Mouse (Mus musculus): ENCODE data around the gene Cited4. TPM values are rescaled to one million over a fixed set of nuclear protein-coding genes. Genes with fewer than 3 reads are reported as not detected.
A peak's percentile ranks its signal among the peaks of the same experiment; 100 is the strongest.

Gene Cited4
- polyA plus RNA-seq (2015; fragmentation: Nextera tagmentation; extraction: Ambion mirVana): 29.8 and 31.8 TPM in 2 replicates

DNA sequence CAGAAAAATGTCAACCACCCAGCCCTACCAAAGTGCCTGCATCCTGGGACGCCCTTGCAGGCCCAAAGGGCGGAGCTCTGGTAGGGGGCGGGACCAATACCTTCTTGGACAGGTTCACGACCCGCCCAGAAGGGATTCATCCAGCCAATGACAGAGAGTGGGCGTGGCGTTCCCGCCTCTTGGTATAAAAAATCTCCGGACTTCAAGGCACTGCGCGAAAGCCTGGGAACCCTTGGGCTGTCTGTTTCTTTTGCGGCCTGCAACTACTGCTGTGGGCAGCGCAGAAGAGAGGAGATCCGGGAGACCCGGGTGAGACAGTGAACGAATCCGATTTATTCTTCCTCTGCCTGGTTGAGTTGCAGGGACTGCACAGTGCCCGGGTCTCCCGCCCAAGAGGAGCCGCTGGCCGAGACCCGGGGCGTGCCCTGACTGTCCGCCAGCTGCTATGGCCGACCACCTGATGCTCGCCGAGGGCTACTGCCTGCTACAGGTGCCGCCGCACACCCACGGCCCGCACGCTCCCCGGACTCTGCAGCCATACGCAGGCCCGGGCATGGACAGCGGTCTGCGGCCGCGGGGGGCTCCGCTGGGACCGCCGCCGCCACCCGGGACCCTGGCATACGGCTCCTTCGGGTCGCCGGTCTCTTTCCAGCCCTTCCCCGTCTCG lies at the start of gene Cited4:
Gene Cited4, plus strand, starts transcription at position 215 of the 667 bp plus-strand sequence.
- WGBS: under 1% methylated on average over 50 of the region's 50 CpGs
- no peaks in the 10 kb centered on the region for H3K9me3 ChIP-seq (ENCODE audit: control insufficient read depth, low read length)
- no peaks in the 10 kb centered on the region for H3K36me3 ChIP-seq (ENCODE audit: control insufficient read depth, insufficient read depth, low read length)
- peak within 1 kb of the TSS; percentile 100 for H3K4me2 ChIP-seq (replicated peaks; ENCODE audit: low read depth)
- peak within 1 kb of the TSS; percentile 71 for H3K9ac ChIP-seq (ENCODE audit: low read length)
- no peaks in the 10 kb centered on the region for H3K27me3 ChIP-seq (ENCODE audit: control insufficient read depth, insufficient read depth, low read length)
- DNase-seq (ENCODE audit: low spot score) (peak; percentile 98), ATAC-seq (ENCODE audit: low FRiP score, low TSS enrichment) (peak; percentile 93)
- H3K4me1 ChIP-seq (replicated peaks; ENCODE audit: control insufficient read depth, insufficient read depth): no peaks in the 10 kb centered on the region
- peak within 1 kb of the TSS; percentile 79 for H3K27ac ChIP-seq (replicated peaks)
- peak within 1 kb of the TSS; percentile 59 for H3K4me3 ChIP-seq (ENCODE audit: low read depth, low read length)
- TF ChIP-seq EP300 (optimal IDR thresholded peaks at IDR 0.05): no peak

DNA sequence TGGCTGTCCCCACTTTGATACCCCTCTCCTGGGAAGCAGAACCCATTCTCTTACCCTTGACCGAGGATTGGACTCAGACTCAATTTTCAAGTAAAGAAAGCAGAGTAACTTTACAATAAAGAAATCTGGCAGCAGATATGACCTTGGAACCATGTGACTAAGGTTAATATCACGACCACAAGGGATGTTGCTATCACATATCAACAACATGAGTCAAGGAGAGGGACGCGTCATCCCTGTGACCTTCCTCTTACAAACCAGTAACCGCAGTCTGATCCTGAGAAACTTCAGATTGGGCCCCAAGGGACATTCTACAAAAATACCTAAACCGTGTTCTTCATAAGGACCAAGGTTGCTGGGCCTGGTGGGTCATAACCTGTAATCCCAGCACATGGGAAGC lies 38.6 kb upstream of the Cited4 start:
- no peaks in the 10 kb centered on the region for H3K36me3 ChIP-seq (ENCODE audit: control insufficient read depth, insufficient read depth, low read length)
- H3K4me1 ChIP-seq (replicated peaks; ENCODE audit: control insufficient read depth, insufficient read depth): no peaks in the 10 kb centered on the region
- H3K9ac ChIP-seq (ENCODE audit: low read length): no peak overlapping the region
- H3K27me3 ChIP-seq (ENCODE audit: control insufficient read depth, insufficient read depth, low read length): no peaks in the 10 kb centered on the region
- no peak overlapping the region for H3K4me3 ChIP-seq (ENCODE audit: low read depth, low read length)
- H3K9me3 ChIP-seq (ENCODE audit: control insufficient read depth, low read length): no peaks in the 10 kb centered on the region
- 81% methylated on average over 6 of the region's 6 CpGs for WGBS
- no peak for DNase-seq (ENCODE audit: low spot score)
- no peak for ATAC-seq (ENCODE audit: low FRiP score, low TSS enrichment)
- TF ChIP-seq CTCF (IDR thresholded peaks at IDR 0.05; ENCODE audit: low read depth): no peak
- TF ChIP-seq EP300 (optimal IDR thresholded peaks at IDR 0.05): no peak
- H3K4me2 ChIP-seq (replicated peaks; ENCODE audit: low read depth): no peak overlapping the region
- H3K27ac ChIP-seq (replicated peaks): no peak overlapping the region

DNA sequence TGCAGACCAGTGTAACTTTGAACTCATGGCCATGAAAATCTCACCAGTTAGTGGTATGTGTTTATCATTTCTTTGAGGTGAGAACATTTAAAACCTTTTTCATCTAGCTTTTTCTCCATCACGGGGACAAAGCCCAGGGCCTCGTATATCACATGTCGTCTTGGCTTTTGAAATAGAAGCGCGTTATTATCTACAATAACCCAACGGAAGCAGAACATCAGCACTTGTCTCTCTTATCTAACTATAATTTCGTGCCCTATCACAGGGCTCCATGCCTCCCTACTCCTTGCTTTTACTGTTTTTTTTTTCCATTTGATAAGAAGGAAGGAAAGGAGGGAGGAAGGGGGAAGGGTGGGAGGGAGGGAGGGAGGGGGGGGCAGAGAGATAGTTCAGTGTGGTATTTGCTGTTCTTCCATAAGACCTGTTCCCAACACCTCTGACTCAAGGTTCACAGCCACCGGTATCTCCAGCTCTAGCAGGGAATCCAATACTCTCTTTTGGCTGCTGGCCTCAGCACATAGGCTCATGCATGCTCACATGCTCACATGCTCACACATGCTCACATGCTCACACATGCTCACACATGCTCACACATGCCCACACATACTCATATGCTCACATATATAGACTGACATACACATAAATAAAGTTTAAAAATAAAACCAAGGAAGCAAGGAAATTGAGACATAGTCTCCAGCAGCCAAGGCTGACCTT lies 36.0 kb upstream of the Cited4 start:
- Histone ChIP-seq H3K4me1 (replicated peaks; ENCODE audit: control insufficient read depth, insufficient read depth) (no peaks in the 10 kb centered on the region), H3K36me3 (ENCODE audit: control insufficient read depth, insufficient read depth, low read length) (no peaks in the 10 kb centered on the region), H3K27me3 (ENCODE audit: control insufficient read depth, insufficient read depth, low read length) (no peaks in the 10 kb centered on the region), H3K9me3 (ENCODE audit: control insufficient read depth, low read length) (no peaks in the 10 kb centered on the region), H3K4me2 (replicated peaks; ENCODE audit: low read depth) (no peak overlapping the region), H3K9ac (ENCODE audit: low read length) (no peak overlapping the region), H3K27ac (replicated peaks) (no peak overlapping the region), H3K4me3 (ENCODE audit: low read depth, low read length) (no peak overlapping the region)
- DNase-seq (ENCODE audit: low spot score) (no peak), ATAC-seq (ENCODE audit: low FRiP score, low TSS enrichment) (no peak)
- TF ChIP-seq EP300 (optimal IDR thresholded peaks at IDR 0.05) (no peak), CTCF (IDR thresholded peaks at IDR 0.05; ENCODE audit: low read depth) (no peak)
- 55% methylated on average over 8 of the region's 8 CpGs for WGBS

DNA sequence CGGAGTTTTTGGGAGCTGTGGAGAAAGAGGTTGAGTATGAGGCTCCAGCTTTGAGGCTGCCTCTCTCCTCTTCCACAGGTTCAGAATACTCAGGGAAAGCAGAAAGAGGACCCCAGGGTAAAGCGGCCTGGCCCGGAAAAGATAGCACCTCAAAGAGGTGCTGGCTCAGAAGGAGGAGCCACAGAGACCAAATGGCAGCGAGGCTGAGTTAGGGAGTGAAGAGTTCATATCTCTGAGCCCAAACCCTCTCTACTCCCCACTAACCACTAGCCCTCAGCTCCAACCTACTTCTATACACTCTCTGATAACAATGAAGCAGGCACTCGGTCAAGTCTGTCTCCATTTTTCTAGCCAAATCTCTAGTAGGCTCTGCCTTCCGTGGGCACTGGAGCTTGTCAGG lies 34.5 kb upstream of the Cited4 start:
- no peaks in the 10 kb centered on the region for H3K27me3 ChIP-seq (ENCODE audit: control insufficient read depth, insufficient read depth, low read length)
- H3K9ac ChIP-seq (ENCODE audit: low read length): no peak overlapping the region
- no peak overlapping the region for H3K4me2 ChIP-seq (replicated peaks; ENCODE audit: low read depth)
- 58% methylated on average over 6 of the region's 6 CpGs for WGBS
- TF ChIP-seq CTCF (IDR thresholded peaks at IDR 0.05; ENCODE audit: low read depth) (no peak), EP300 (optimal IDR thresholded peaks at IDR 0.05) (no peak)
- ATAC-seq (ENCODE audit: low FRiP score, low TSS enrichment) (no peak), DNase-seq (ENCODE audit: low spot score) (no peak)
- no peaks in the 10 kb centered on the region for H3K4me1 ChIP-seq (replicated peaks; ENCODE audit: control insufficient read depth, insufficient read depth)
- no peak overlapping the region for H3K27ac ChIP-seq (replicated peaks)
- no peak overlapping the region for H3K4me3 ChIP-seq (ENCODE audit: low read depth, low read length)
- H3K36me3 ChIP-seq (ENCODE audit: control insufficient read depth, insufficient read depth, low read length): no peaks in the 10 kb centered on the region
- no peaks in the 10 kb centered on the region for H3K9me3 ChIP-seq (ENCODE audit: control insufficient read depth, low read length)

GRCm38 (mm10) chr4:120635351-120635750 lies 31.0 kb upstream of the Cited4 start:
- 71% methylated on average over 2 of the region's 2 CpGs for WGBS
- H3K4me1 ChIP-seq (replicated peaks; ENCODE audit: control insufficient read depth, insufficient read depth): no peaks in the 10 kb centered on the region

GRCm38 (mm10) chr4:120641946-120642345 lies 24.4 kb upstream of the Cited4 start:
- Histone ChIP-seq H3K9me3 (ENCODE audit: control insufficient read depth, low read length) (no peaks in the 10 kb centered on the region), H3K4me2 (replicated peaks; ENCODE audit: low read depth) (no peak overlapping the region), H3K4me3 (ENCODE audit: low read depth, low read length) (no peak overlapping the region), H3K9ac (ENCODE audit: low read length) (no peak overlapping the region), H3K27me3 (ENCODE audit: control insufficient read depth, insufficient read depth, low read length) (no peaks in the 10 kb centered on the region), H3K36me3 (ENCODE audit: control insufficient read depth, insufficient read depth, low read length) (no peaks in the 10 kb centered on the region), H3K27ac (replicated peaks) (no peak overlapping the region), H3K4me1 (replicated peaks; ENCODE audit: control insufficient read depth, insufficient read depth) (no peaks in the 10 kb centered on the region)
- whole genome bisulfite sequencing: 86% methylated on average over 6 of the region's 6 CpGs
- DNase-seq (ENCODE audit: low spot score) (no peak), ATAC-seq (ENCODE audit: low FRiP score, low TSS enrichment) (no peak)
- TF ChIP-seq EP300 (optimal IDR thresholded peaks at IDR 0.05): no peak
- TF ChIP-seq CTCF (IDR thresholded peaks at IDR 0.05; ENCODE audit: low read depth): no peak

More at GRCm38 (mm10) chr4:120635351-120635750, 31.0 kb upstream of the Cited4 start:
- no peak overlapping the region for H3K4me2 ChIP-seq (replicated peaks; ENCODE audit: low read depth)
- ATAC-seq (ENCODE audit: low FRiP score, low TSS enrichment) (no peak), DNase-seq (ENCODE audit: low spot score) (no peak)
- no peak overlapping the region for H3K27ac ChIP-seq (replicated peaks)
- H3K4me3 ChIP-seq (ENCODE audit: low read depth, low read length): no peak overlapping the region
- no peaks in the 10 kb centered on the region for H3K36me3 ChIP-seq (ENCODE audit: control insufficient read depth, insufficient read depth, low read length)
- TF ChIP-seq CTCF (IDR thresholded peaks at IDR 0.05; ENCODE audit: low read depth): no peak
- TF ChIP-seq EP300 (optimal IDR thresholded peaks at IDR 0.05): no peak
- no peak overlapping the region for H3K9ac ChIP-seq (ENCODE audit: low read length)
- no peaks in the 10 kb centered on the region for H3K27me3 ChIP-seq (ENCODE audit: control insufficient read depth, insufficient read depth, low read length)
- no peaks in the 10 kb centered on the region for H3K9me3 ChIP-seq (ENCODE audit: control insufficient read depth, low read length)

Data from stomach, postnatal 0 days (tissue).